Mouse (Mus musculus): ENCODE data around the gene Cox19.
"Not testable (repeated sequence)": the region's sequence is repeated elsewhere in the genome, so short reads cannot be mapped to it uniquely, and the experiment has no call there.

Gene Cox19

DNA sequence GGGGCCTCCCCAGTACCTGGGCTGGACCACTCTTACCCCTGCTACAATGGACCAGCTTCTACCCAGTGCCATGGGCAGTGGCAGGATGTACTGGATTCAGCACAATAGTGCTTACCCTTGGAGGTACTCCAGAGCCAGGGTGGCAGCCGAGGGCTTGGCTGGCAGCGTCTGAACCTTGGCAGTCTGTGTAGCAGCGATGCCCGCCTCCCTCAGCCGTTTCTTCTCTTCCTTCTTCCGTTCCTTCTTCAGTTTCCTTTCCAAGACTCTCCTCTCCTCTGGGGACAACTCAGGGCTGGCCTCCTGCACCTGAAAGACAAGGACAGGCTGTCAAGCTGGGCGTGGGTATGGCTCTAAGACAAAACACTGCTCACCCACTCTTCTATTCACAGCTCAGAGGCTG lies 12.6 kb upstream of the Cox19 start:
- DNase-seq (ENCODE audit: low read depth, low spot score): no peak

DNA sequence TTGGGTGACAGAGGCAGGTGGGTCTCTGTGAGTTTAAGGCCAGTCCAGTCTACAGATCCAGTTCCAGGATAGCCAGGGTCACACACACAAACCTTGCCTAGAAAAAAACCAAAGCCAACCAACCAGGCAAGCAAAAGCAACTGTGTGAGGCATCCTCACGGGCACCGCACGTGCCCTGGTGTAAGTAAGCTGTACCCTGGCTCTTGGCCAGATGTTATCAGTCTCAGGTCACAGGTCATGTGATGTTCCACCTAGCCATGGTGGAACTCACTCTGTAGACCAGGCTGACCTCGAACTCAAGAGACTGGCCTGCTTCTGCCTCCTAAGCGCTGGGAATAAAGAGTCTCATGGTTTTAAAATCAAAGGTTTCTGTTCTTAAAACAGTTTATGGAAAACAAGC lies 8.0 kb upstream of the Cox19 start:
- DNase-seq (ENCODE audit: low read depth, low spot score): no peak

DNA sequence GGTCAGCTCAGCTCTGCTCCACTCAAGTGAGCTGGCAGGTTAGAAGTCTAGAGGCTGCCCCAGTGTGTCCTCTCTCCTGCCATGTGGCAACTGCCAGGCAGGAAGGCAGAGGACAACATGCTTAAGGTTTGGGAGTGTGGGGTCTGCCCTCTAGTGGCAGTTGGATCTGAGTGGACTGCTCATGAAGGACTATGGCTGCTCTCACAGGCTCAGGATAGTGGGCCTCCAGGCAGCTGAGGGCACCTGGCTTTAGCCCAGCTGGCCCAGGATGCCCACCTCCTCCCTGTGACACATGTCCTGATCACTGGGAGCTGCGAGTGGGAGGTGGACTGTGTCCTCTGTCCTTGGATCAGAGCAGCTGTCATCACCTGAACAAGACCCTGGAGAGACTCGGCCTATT lies 7.4 kb upstream of the Cox19 start:
- no peak for DNase-seq (ENCODE audit: low read depth, low spot score)

DNA sequence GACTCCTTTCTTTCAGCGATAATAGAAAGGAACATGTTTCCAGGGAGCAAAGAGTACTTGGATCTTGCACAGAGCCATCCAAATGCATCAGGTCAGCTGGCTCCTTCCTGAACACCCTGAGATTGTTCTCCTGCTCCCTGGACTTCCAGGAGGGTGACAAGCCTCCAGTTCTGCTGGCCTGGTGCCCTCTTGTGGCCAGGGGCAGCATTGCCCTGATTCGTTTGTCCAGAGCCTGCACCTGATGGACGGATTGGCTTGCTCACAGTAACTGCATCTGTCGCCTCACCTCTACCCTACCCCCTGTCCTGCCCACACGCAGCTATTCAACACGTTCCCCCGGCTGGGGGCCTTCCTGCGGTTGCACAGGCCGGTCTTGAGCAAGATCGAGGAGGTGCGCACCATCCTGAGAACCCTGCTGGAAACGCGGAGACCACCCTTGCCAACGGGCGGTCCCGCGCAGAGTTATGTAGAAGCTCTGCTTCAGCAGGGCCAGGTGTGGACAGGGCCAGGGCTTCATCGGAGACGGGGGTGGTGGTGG lies 4.1 kb upstream of the Cox19 start:
- peak; percentile 72 for DNase-seq (ENCODE audit: low read depth, low spot score)

DNA sequence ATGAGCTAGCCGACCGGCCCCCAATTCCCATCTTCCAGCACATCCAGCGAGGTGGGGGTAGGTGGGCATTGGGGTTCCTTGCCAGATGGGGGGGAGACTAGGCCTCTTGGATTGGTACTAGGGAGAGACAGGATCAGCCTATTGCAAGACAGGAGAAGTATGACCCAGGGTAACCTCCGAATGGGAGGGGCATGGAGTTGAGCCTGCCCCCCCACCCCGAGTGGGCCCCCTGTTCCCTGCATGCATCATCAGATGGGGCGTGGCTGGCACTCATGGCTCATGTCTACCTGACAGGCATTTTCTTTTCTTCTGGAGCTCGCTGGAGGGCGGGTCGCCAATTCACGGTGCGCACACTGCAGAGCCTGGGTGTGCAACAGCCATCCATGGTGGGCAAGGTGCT lies 2.7 kb upstream of the Cox19 start:
- DNase-seq (ENCODE audit: low read depth, low spot score): no peak

DNA sequence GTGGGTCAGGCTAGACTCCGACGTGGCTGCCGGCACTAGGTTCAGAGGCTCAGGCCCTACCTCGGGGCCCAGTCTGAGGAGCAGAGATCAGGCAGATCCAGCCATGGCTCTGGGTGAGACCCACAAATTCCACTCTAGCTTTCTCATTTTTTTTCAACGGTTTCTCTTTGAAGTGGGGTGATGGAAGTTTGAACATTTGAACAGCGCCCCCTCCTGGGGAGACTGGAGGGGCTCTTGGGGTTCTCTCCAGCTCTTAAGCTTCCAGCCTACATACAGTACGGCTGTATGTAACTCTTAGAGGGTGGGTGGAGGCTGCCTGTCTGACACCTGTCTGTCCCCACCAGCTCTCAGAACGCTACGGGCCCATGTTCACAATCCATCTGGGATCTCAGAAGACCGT lies 2.3 kb upstream of the Cox19 start:
- DNase-seq (ENCODE audit: low read depth, low spot score): no peak

DNA sequence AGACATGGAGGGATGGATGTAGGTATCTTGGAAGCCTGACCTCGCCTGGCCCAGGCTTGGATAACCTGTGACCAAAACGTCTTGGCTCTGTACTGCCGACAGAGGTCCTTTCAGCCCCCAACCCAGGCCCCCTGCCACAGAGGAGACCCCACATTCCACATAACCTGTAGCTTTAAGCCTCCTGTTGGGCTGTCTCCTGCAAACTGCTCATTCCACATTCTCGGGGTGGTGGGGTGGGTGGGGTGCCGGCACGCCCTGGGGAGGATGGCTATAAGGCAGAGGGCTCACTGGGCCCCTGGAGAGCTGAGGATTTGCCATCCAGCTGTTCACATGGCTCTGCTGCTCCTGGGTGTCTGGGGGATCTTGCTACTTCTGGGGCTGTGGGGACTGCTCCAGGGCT lies 1.1 kb upstream of the Cox19 start, which contains the start of gene Cyp2w1:
Gene Cyp2w1 (plus strand): TSS at position 301 of the 400 bp plus-strand sequence.
- DNase-seq (ENCODE audit: low read depth, low spot score): no peak

DNA sequence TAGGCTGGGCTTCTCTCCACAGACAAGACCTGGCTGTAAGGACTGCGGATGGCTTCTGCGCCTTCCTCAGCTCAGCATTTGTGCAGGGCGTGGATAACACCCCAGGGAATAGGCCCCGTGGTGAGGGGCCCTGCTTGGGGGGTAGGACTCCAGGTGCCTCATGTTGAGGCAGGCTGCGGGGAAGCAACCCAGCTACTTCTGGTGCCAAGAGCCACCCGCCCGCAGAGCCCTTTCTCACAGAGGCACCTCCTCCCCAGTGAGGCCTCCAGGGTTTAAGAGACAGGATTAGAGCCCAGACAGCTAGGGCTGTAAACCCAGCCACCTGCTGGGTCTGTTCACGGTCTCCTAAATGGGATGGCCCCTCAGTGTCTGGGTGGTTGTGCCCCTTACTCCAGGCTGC lies 410 bp upstream of the Cox19 start:
- no peak for DNase-seq (ENCODE audit: low read depth, low spot score)

DNA sequence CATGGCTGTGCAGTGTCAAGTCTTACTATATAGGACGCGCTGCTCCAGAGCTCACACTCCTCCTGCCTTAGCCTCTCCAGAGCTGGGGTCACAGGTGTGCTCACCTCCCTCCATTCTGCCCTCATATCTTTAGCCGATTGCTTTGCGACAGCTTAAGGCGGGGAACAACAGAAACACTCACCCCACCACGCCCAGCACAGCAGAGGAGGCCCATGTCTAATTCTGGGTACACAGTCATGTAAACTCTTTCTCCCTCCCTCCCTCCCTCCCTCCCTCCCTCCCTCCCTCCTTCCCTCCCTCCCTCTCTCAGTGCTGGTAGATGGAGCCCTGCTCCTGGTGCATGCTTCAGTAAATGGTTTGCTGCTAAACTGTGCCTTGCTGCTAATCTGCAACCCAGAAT lies 1.5 kb downstream of the Cox19 start:
- DNase-seq (ENCODE audit: low read depth, low spot score): no peak

DNA sequence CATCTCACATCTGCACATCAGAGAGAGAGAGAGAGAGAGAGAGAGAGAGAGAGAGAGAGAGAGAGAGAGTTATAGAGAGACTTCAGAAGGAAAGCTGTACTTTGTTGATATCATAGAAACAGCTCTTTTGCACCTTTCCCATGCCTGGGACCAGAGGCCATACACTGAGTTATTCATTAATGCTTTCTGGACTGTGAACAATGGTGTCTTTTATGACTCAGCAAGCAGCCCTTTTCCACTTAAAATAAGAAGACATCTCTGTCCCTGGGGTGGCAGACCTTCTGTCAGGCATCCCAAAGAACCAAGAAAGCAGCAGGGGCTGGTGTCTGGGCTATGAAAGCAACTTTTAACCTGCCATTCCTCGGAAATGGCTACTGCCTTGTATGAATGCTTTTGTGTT lies 4.0 kb downstream of the Cox19 start:
- no peak for DNase-seq (ENCODE audit: low read depth, low spot score)

DNA sequence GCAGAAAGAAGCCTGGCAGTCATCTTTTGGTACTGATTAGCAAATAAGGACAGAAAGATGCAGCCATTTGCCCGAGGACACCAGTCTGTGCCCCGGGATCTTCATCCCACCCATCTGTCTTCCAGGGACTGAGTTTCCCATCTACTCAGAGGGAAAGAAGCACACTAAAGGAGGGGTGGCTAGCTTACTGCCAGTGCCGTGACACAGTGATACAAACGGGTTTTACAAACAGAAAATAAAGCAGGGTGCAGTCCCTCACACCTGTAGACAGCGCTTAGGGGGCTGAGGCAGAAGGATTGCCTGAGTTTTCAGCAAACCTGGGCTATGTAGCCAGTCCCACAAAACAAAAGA lies 5.9 kb downstream of the Cox19 start:
- no peak for DNase-seq (ENCODE audit: low read depth, low spot score)

DNA sequence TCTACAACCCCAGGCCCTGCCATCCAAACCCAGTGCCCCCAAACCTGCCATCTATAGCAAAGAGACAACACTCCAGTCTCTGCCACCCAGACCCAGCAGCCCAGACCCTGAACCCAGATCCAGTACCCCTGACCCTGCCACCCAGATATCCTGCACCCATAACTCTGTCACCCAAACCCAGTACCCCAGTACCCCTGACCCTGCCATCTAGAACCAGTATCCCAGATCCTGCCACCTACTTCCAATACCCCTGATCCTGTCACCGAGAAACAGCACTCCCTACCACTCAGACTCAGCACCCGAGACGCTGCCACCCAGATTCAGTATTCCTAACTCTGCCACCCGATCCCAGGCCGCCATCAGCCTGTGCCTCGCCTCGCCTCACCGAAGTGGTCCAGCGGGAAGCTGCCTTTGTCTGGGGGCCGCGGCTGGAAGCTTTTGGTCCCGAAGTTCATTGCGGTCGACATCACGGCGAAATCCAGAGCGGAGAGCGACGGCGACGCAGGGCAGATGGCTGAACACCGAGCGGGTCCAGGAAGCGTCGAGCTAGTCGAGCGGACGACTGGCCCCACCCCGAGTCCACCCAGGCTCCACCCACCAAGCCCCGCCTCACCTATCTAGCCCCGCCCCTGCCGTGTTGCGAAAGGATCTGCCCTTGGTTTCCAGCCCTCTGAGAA lies 6.4 kb downstream of the Cox19 start:
- DNase-seq (ENCODE audit: low read depth, low spot score): peak; percentile 81

DNA sequence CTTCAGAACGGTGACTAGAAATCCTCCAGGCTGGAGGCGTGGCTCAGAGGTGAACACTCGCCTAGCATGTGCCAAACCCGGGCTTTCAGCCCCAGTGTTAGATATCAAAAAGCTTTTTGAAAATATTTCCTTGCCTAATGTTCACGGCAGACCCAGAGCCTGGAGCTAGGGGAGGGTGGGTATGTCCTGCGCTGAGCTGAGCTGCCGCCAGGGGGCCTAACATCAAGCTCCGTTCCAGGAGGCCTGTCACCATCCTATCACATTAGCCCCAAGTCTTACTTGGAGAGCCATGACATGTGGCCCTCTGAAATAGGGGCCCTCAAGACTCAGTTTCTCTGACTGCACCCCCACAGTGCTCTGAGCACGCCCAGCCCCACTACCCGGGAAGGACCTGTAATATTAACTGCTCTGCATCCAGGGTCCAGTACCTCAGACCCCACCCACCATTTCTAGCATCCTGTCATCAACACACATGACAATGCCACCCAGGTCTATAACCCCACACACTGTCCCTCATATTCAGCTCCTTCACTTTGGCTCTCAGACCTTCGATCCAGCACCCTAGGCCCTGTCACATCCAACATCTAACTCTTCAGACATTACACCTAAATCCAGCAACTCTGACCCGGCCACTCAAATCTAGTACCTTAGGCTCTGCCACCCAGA lies 7.1 kb downstream of the Cox19 start:
- DNase-seq (ENCODE audit: low read depth, low spot score): peak; percentile 46

DNA sequence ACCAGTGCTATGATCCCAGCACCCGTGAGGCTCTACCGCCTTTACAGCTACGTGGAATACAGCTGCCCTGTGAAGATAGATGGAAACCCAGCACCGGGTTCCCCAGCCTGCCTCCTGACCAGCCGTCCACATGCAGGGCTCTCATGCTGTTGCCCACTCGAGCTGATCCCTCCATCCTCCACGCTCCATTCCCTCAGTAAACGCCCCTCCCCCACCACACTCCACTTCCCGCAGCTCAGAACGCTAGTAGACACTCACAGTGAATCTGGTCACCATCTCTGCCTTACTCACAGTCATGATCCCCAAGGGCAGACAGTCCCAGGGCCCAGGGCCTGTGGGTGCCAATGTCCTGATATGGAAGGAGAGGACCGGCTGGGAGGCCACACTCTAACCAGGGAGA lies 12.3 kb downstream of the Cox19 start:
- no peak for DNase-seq (ENCODE audit: low read depth, low spot score)

DNA sequence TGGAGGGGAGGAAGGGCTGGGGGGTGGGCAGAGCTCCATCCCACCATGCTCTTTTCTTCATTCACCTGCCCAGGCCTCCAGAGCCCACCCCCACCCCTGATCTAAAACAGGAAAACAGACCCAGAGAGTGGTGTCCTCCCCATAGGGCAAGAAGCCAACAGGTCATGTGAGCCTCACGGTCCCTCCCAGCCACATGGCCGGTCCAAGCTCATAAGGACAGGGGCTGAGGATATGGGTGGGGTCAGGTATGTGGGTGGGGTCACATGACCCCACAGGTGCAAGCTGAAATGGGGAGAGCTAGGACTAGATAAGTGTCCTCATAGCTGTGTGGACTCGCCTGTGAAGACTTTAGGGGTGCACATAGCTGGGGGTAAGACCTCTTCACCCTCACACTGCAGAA lies 12.8 kb downstream of the Cox19 start:
- DNase-seq (ENCODE audit: low read depth, low spot score): no peak

DNA sequence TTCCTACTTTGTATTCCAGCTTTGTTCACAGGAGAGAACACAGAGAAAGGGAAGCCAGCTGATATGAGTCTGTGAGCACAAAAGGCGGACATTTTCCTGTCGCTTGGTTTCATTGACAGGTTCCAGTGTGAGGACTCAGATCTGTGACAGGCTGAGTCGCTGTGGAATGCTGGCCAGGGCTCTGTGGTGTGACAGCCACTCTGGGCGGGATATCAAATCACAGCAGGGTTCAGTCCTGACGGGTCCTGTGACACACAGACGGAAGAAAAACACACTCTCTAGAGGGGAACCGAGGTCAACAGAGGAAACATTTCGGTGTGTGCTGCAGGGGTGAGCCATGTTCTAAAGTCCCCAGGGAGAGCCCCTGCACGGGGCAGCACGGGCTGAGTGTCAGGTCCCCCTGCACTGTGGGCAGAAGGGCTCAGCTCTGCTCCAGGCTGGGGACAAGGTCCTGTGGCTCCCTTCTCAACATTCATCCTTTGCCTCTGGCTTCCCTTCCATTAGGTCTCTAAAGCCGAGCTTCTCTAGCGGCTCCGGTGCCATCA lies 13.3 kb downstream of the Cox19 start:
- DNase-seq (ENCODE audit: low read depth, low spot score): no peak

DNA sequence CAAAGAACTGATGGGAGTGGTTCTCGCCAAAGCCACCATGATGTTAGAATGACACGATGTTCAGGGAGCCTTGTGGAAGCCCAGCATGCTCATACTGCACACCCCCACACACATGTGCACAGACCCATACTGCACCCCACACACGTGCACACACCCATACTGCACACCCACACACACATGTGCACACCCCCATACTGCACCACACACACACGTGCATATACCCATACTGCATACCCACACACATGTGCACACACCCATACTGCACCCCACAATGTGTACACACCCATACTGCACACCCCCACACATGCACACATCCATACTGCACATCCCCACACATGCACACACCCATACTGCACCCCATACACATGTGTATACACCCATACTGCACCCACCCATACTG lies 15.6 kb downstream of the Cox19 start:
- DNase-seq (ENCODE audit: low read depth, low spot score): no peak

DNA sequence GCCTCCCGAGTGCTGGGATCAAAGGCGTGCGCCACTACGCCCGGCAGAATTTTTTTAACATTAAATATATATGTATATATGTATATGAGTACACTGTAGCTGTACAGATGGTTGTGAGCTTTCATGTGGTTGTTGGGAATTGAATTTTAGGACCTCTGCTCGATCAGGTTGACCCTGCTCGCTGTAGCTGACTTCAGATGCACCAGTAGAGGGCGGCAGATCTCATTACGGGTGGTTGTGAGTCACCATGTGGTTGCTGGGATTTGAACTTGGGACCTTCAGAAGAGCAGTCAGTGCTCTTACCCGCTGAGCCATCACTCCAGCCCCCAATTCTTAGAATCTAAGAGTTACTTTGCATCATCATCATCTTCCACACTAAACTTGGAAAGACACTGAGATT lies 16.8 kb downstream of the Cox19 start:
- DNase-seq (ENCODE audit: low read depth, low spot score): not testable (repeated sequence)

DNA sequence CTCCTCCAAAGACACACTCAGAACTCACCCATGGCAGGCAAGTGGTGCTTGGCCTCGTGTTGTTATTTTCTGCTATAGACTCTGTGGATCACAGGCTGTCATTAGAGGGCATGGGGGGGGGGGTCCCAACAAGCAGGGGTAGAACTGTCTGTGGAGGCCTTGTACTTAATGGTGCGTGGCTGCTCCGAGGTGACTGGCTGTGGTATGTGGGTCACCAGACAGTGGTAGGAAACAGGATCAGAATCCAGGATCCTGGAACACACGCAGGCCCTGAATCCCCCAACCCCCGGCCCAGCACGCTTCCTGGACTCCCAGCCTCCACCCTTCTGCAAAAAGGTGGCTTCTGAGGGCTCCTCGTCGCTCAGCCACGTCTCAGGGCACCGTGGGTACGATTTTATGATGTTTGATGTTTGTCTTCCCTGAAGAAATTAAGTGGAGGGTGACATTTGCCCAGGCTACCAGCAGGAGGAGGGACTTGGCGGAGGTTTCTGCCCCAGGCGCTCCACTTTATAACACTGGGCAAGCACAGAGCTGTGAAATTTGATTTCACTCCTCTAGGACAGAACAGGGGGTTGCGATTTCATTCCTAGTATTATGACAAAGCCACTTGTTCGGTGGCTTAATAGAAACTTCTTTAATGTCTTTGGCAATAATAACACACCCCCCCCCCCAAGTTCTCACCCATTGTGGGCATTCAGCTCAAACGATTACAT lies 17.8 kb downstream of the Cox19 start:
- DNase-seq (ENCODE audit: low read depth, low spot score): no peak

DNA sequence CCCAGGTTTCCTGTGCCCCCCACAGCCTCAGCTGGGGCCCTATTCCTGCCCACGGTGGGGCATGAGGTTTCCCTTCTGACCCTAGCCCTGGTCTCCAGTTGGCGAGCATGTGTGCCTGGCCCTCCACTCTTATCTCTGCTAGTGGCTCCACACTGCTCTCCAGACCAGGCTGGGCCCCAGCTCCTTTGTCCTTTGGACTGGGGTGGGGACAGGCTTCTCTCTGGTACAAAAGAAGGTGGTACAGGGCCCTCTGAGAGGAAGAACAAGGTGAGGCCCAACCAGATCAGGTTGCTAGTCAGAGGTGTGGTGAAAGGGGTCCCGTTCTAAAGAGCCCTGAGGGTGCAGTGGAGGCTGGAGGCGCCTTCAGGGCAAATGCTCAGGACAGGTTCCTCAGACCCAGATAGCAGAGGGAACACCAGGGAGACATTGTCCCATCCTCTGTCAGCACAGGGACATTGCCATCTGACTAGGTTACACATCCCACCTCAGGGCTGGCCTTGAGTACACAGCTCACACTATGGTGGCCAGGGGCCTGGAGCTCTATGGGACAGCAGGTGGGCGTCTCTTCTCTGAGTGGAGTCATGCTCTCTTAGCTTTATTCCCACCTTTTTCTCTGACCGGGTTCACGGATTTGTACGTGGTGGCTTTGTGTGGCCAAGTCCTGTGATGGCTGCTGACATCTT lies 18.5 kb downstream of the Cox19 start:
- no peak for DNase-seq (ENCODE audit: low read depth, low spot score)

DNA sequence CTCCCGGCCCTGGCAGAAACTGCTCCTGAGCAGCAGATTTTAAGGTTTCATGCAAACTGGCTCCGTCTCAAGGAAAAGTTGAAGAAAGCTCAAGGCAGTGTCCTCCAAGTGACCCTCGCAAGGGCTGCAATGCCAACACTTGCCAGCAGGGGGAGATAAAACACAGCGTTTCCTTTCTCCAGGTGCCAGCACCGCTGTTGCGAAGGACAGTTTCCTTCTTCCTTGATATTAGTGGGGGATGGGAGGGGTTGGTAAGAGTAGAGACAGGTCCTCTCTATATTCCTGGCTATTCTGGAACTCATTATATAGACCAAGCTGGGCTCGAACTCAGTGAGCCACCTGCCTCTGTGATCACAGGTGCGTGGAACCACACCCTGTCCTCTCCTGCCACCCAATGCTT lies 19.5 kb downstream of the Cox19 start:
- peak; percentile 63 for DNase-seq (ENCODE audit: low read depth, low spot score)

DNA sequence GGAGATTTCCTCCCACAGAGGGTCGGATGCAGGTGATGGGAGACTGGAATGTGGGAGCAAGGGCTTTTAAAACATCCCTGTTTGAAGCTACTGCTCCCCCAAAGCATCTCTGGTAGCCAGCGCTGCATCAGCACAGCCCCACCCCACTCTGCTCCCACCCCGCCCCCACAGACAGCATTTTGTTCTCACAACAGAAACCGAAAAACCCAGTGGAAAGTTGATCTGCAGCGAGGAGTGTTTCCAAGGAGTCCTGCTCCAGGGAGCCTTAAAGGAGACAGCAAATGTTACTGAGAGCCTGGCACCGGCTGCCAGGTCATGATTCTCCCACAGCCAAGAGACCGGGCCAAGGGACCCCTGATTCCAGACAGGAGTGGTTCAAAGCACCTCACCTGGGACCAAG lies 20.5 kb downstream of the Cox19 start:
- no peak for DNase-seq (ENCODE audit: low read depth, low spot score)

Data from retina, postnatal 7 days (tissue).